Mouse (Mus musculus) spleen, adult 18-20 months (tissue): ENCODE data around the gene Cage1.

Experiments
- DNase-seq, 2 experiments: peaks; one replicate each; pipeline ENCODE4 v3.0.0; 2022; ENCODE audit warnings: mixed read lengths in 2 of 2

Gene Cage1

GRCm38 (mm10) chr13:38037044-38037687, at the start of gene Cage1:
Gene Cage1, minus strand, starts transcription at chr13:38037069.
- peak; percentile 91 to 94 for DNase-seq

- DNase-seq = no peak
These were observed 44.3 kb upstream of the Cage1 start for GRCm38 (mm10) chr13:38081161-38081560.

DNA sequence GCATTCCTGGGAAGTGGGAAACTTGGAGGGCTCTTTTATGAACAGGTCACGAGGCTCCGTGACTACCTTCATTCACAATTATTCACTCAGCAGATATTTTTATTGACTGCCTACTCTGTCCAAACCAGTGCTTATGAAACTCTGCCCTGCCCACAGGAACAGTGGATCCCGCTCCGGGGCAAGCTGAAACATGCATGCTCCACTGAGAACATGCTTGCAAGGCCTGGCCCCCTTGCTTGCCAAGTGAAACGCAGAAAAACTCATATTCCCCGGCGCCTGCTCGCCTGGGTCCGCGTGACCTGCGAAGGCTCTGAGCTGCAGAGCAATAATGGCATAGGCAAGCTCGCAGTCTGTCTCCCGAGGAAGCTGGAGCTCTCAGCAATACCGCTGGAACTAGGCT, 43.9 kb upstream of the Cage1 start:
- no peak for DNase-seq

- no peak for DNase-seq
These were observed 43.1 kb upstream of the Cage1 start for GRCm38 (mm10) chr13:38080014-38080413.

GRCm38 (mm10) chr13:38079366-38079765, 42.5 kb upstream of the Cage1 start:
- no peak for DNase-seq

- DNase-seq = no peak
These were observed 42.0 kb upstream of the Cage1 start for GRCm38 (mm10) chr13:38078836-38079235.

DNA sequence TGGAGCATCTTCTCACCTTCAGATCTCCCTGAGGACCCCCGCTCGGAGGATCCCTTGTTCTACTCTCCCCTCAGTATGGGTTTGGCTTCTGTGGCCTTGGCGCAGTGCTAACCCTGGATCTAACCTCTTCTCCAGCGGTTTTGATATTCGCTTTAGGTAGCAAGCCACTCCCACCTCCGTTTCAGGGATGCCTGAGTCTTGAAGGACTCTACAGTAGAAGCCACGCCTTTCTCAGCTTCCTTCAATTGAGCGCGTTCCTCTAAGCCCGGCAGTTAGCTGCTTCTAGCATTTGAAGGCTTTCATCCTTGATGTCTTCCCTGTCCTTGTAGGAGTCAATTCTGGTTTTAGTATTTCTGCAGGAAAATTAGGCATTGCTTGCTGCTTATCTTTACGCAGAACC, 40.2 kb upstream of the Cage1 start:
- no peak for DNase-seq

GRCm38 (mm10) chr13:38074404-38074803, 37.5 kb upstream of the Cage1 start:
- DNase-seq = no peak

GRCm38 (mm10) chr13:38073374-38074307, 36.8 kb upstream of the Cage1 start:
- DNase-seq = no peak

DNA sequence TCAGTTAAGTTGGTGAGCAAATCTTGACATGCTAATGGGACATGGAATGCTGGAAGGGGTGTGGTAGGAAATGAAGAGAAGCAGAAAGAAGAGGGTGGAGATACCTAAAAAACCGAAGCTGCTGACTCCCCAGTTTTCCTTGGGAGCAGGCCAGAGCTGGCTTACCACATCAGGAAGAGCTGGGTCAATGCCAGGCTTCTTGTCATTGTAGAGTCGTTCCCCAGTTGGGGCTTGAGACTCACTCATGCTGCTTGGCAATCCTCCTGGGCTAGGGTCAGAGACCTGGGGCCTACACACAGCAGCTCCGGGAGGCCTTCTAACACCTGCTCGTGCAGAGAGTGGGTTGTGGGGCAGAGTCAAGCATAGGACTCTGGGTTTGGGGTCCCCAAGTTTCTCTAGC, 34.1 kb upstream of the Cage1 start:
- DNase-seq = no peak

- peak in 1 of 2 experiments; percentile 18 for DNase-seq
These were observed 28.2 kb upstream of the Cage1 start for GRCm38 (mm10) chr13:38064854-38065663.

- DNase-seq = peak in 1 of 2 experiments; percentile 8
These were observed 25.8 kb upstream of the Cage1 start for GRCm38 (mm10) chr13:38062678-38063077.

DNA sequence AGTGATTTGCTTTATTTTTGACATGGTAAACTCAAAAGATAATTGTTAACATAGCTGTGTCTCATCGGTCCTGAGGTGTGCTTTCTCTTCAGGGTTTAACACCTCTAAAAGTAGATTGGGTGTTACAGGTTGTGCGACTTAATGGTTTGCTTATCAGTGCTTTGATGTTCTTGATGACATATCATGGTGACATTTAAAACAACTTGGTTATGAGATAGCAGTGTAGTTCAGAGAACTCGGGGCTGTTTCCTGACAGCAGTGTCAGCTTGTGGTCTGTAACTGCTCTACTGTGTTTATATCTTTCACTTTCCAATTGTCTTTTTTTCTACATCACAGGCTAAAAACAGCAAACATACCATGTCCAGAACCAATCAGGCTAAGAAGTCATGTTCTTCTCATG, 13.0 kb upstream of the Cage1 start:
- DNase-seq = no peak

- no peak for DNase-seq
These were observed 942 bp upstream of the Cage1 start for GRCm38 (mm10) chr13:38037811-38038210.

DNA sequence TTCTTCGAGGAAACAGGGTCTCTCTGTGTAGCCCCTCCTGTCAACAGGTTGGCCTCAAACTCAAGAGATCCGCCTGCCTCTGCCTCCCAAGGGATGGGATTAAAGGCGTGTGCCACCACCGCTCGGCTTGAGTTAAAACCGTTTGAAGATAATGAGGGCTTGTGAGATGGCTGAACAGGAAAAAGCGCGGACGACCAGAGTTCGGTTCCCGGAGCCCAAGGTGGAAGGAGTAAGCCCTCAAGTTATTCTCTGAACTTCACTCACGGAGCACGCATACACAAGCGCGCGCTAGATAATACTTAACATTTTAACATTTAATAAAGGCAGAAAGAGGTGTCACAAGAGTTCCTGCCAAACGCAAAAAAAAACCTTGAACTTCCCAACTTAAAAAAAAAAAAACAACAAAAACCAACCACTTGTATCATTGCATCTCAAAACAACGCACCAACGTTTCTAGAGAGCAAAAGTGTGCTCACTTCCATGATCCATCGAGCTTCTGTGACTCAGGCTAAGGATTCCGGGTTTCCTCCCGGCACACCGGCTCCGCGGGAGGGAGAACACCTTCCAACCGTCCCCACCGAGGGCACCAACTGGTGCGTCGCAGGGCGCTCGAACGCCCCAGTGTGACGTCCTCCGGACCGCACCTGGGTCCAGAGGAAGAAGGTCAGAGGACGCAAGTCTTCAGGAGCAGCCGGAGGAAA, 376 bp downstream of the Cage1 start, which contains the start of gene Riok1:
Riok1 (plus strand) TSS at position 653 of the 701 bp plus-strand sequence.
- peak in 1 of 2 experiments; percentile 21 for DNase-seq

GRCm38 (mm10) chr13:38028407-38028806, 8.5 kb downstream of the Cage1 start:
- DNase-seq = no peak

- no peak for DNase-seq
These were observed 9.1 kb downstream of the Cage1 start for GRCm38 (mm10) chr13:38027618-38028248.

DNA sequence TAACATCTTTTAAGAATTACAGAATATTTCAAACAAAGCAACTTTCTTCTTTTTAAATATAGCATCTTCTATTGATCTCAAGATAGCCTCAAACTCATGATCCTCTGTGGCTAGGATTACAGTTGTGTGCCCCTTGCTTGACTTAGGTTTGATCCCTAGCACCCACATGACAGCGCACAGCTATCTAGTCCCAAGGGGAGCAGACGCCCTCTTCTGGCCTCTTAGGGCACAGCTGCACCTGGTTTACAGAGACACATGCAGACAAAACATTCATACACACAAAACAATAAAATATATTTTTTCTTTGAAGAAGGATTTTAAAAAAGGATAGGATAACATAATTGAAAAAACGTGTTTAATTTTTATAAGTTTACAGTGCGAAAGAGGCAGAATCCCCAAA, 11.0 kb downstream of the Cage1 start:
- DNase-seq = no peak

GRCm38 (mm10) chr13:38018791-38019190, 18.1 kb downstream of the Cage1 start:
- DNase-seq = no peak

GRCm38 (mm10) chr13:38015591-38015990, 21.3 kb downstream of the Cage1 start:
- DNase-seq = no peak

DNA sequence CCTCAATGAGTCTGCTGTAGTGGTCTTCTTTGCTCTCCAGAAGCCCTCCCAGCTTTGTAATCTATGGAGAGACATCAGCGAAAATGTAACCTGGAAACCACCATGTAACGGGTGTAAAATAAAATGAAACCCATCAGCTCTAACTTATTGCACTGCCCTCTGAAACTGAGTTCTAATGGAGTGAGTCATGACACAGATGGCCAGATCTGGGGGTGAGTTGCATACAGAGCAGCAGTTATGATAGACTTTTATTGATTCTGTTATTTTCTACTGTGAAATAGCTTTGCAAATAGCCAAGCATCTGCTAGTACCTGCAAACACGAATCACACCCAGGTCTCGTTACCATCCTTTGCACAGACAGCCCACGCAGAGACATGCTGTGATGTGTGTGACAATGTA, 24.4 kb downstream of the Cage1 start:
- DNase-seq = no peak

- peak; percentile 17 to 23 for DNase-seq
These were observed 26.4 kb downstream of the Cage1 start for GRCm38 (mm10) chr13:38010444-38010910.
